24 mouse cellular contexts compared by ENCODE assay signal in the genomic region with DNA sequence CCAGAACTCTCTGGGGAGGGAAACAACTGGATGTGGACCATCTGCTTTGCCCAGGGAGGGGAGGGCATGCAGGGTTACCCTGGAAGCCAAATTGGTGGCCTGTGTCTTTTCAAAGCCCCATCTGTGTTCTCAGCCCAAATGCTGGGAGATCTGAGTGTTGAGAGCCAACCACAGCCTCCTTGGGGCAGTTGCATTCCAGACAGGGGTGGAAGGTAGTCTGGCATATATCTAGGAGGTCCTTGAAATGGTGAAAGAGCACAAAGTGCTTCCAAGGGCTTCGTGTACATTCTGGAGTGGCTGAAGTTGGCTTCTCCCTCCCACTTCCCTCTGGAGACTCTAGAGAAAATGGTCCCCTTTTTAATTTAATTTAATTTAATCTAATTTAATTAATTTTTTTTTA. TPM values are rescaled to one million over a fixed set of nuclear protein-coding genes. Genes with fewer than 3 reads are reported as not detected.
DNase-seq lines count a peak whose midpoint lies in the region; ATAC-seq and TF ChIP-seq lines count a peak whose summit lies in the region.
"Had no signal": no experiment of that assay in that cellular context is flagged by ENCODE, and none has a peak within 500 bp of the region (broad histone marks: within the 10 kb centered on the region; RNA-seq: fewer than 3 reads in every experiment).

No protein-coding gene starts in this region.

- no peak overlapping the region for H3K4me2 ChIP-seq in heart, embryonic 14.5 days (ENCODE audit: low read length)
- H3K4me2 ChIP-seq: embryonic facial prominence, embryonic 12.5 days; kidney, embryonic 15.5 days; limb, embryonic 13.5 days had no signal

- H3K9me3 ChIP-seq in heart, embryonic 14.5 days (ENCODE audit: control insufficient read depth, low read length) = no peaks in the 10 kb centered on the region
- no peaks in the 10 kb centered on the region for H3K9me3 ChIP-seq in E14TG2a.4 (ENCODE audit: low read length)
- H3K9me3 ChIP-seq: embryonic facial prominence, embryonic 12.5 days; hindbrain, embryonic 10.5 days; kidney, embryonic 15.5 days; limb, embryonic 13.5 days; midbrain, embryonic 10.5 days had no signal

- no peak overlapping the region for H3K9ac ChIP-seq in heart, embryonic 14.5 days (ENCODE audit: low read length)
- H3K9ac ChIP-seq: embryonic facial prominence, embryonic 12.5 days; kidney, embryonic 15.5 days; limb, embryonic 13.5 days; liver, embryonic 14.5 days had no signal

- H3K27ac ChIP-seq in heart, embryonic 14.5 days (replicated peaks in 1 of 2; ENCODE audit: control insufficient read depth in 1 of 2, insufficient read depth in 1 of 2, low read depth in 2 of 2, low read length in 2 of 2) = no peak overlapping the region
- H3K27ac ChIP-seq: embryonic facial prominence, embryonic 12.5 days; hindbrain, embryonic 10.5 days; hindbrain, postnatal 0 days; kidney, embryonic 15.5 days; limb, embryonic 13.5 days; liver, embryonic 14.5 days; midbrain, embryonic 10.5 days had no signal

- no peaks in the 10 kb centered on the region for H3K36me3 ChIP-seq in heart, embryonic 14.5 days (ENCODE audit: control insufficient read depth, insufficient read depth, low read length)
- H3K36me3 ChIP-seq in E14TG2a.4 (ENCODE audit: insufficient read depth, low read length) = no peaks in the 10 kb centered on the region
- H3K36me3 ChIP-seq: embryonic facial prominence, embryonic 12.5 days; hindbrain, embryonic 10.5 days; kidney, embryonic 15.5 days; limb, embryonic 13.5 days; midbrain, embryonic 10.5 days had no signal

- ATAC-seq in heart, embryonic 14.5 days (ENCODE audit: insufficient number of reproducible peaks, insufficient read depth, low FRiP score, low read depth) = peak; percentile 26; the same call in 1 of the 2 replicates
- ATAC-seq: CD4-positive, CD25-positive, alpha-beta regulatory T cell, adult 4 months; hindbrain, postnatal 0 days; intestine, postnatal 0 days; midbrain, embryonic 16.5 days had no signal

- TF ChIP-seq CTCF in E14TG2a.4 (conservative IDR thresholded peaks at IDR 0.05; ENCODE audit: low read length) = no peak

- peaks cover 4 to 9% of the 10 kb centered on the region in 2 experiments; a peak in 3 of 4 replicates for H3K4me1 ChIP-seq in heart, embryonic 14.5 days (ENCODE audit: control insufficient read depth in 2 of 2, insufficient read depth in 2 of 2, low read length in 2 of 2)
- H3K4me1 ChIP-seq in E14TG2a.4 (replicated peaks; ENCODE audit: low read depth, low read length) = peaks cover 65% of the 10 kb centered on the region
- H3K4me1 ChIP-seq: embryonic facial prominence, embryonic 12.5 days; limb, embryonic 13.5 days; midbrain, embryonic 10.5 days had no signal

- DNase-seq in heart, adult 18-20 months = no peak
- peak; percentile 22 for DNase-seq in R1 (ENCODE audit: low read depth, low spot score)
- peak; percentile 26 for DNase-seq in lung, postnatal 14 days
- no peak for DNase-seq in right cerebral cortex, postnatal 4 days
- no peak for DNase-seq in cerebellum, adult 11 months
- DNase-seq in c-Kit-positive CD71-positive TER-119-positive erythroid progenitor cells, embryonic 14.5 days (ENCODE audit: low spot score) = no peak
- DNase-seq: adrenal gland, postnatal 36 days; cerebellum, adult 11-12 months; cerebellum, postnatal 14 days; gastrocnemius, postnatal 25 days; layer of hippocampus, adult 9-11 months; thymus, postnatal 25 days had no signal

- peaks cover 69% of the 10 kb centered on the region for H3K27me3 ChIP-seq in heart, embryonic 14.5 days (ENCODE audit: control insufficient read depth, insufficient read depth, low read length)
- no peaks in the 10 kb centered on the region for H3K27me3 ChIP-seq in E14TG2a.4 (ENCODE audit: insufficient read depth, low read length)
- H3K27me3 ChIP-seq: embryonic facial prominence, embryonic 12.5 days; kidney, embryonic 15.5 days; limb, embryonic 13.5 days had no signal

- no peak overlapping the region for H3K4me3 ChIP-seq in heart, embryonic 14.5 days (ENCODE audit: control insufficient read depth in 1 of 2, insufficient read depth in 1 of 2, low read depth in 1 of 2, low read length in 2 of 2)
- peak overlapping the region; percentile 53; the same call in 1 of the 2 replicates for H3K4me3 ChIP-seq in E14TG2a.4 (replicated peaks; ENCODE audit: low read length)
- H3K4me3 ChIP-seq: embryonic facial prominence, embryonic 12.5 days; hindbrain, embryonic 10.5 days; kidney, embryonic 15.5 days; limb, embryonic 13.5 days; midbrain, embryonic 10.5 days had no signal

- WGBS in heart, embryonic 14.5 days = 26% methylated on average over 1 of the region's 1 CpGs

RNA-seq across cellular contexts. Expression of gene Kank3, which starts 5.6 kb away (rescaled TPM):
- 53.8 and 54.2 TPM in 2 replicates for polyA plus RNA-seq in heart, embryonic 14.5 days (2014; fragmentation: Nextera tagmentation; extraction: Ambion mirVana)
- 10 to 100 TPM; 49.0 to 64.9 TPM for total RNA-seq in heart, adult 18-20 months (2021)

RNA-seq across cellular contexts. Expression of gene Rps28, which starts 19.6 kb away (rescaled TPM):
- 653 and 768 TPM in 2 replicates for polyA plus RNA-seq in heart, embryonic 14.5 days (2014; fragmentation: Nextera tagmentation; extraction: Ambion mirVana)
- 100 to 1,000 TPM; 702 to 791 TPM for total RNA-seq in heart, adult 18-20 months (2021)

RNA-seq across cellular contexts. Expression of gene Ndufa7, which starts 19.6 kb away (rescaled TPM):
- polyA plus RNA-seq in heart, embryonic 14.5 days (2014; fragmentation: Nextera tagmentation; extraction: Ambion mirVana) = 628 and 707 TPM in 2 replicates
- total RNA-seq in heart, adult 18-20 months (2021) = 100 to 1,000 TPM; 645 to 655 TPM

RNA-seq across cellular contexts. Expression of gene Angptl4, which starts 23.1 kb away (rescaled TPM):
- polyA plus RNA-seq in heart, embryonic 14.5 days (2014; fragmentation: Nextera tagmentation; extraction: Ambion mirVana) = 13.5 and 16.4 TPM in 2 replicates
- total RNA-seq in heart, adult 18-20 months (2021) = 10 to 100 TPM in 1 of 2 experiments, 1 to 10 TPM in 1; 5.5 to 12.2 TPM

RNA-seq across cellular contexts. Expression of gene Cd320, which starts 38.1 kb away (rescaled TPM):
- polyA plus RNA-seq in heart, embryonic 14.5 days (2014; fragmentation: Nextera tagmentation; extraction: Ambion mirVana) = 43.5 and 49.2 TPM in 2 replicates
- total RNA-seq in heart, adult 18-20 months (2021) = 10 to 100 TPM; 31.8 to 34.9 TPM

Comparison
In these comparisons a context has a peak if more than half of its experiments do, and no peak if none do; other contexts are left out.
1. DNase-seq: peak in R1 (single experiment) and lung, postnatal 14 days (single experiment); none in heart, adult 18-20 months (0 of 2), right cerebral cortex, postnatal 4 days (single experiment), cerebellum, adult 11 months (single experiment) and c-Kit-positive CD71-positive TER-119-positive erythroid progenitor cells, embryonic 14.5 days (single experiment).